Mouse (Mus musculus): ENCODE data around the gene Mtss1l. TPM values are rescaled to one million over a fixed set of nuclear protein-coding genes. Genes with fewer than 3 reads are reported as not detected.
A peak's percentile ranks its signal among the peaks of the same experiment; 100 is the strongest.

Gene Mtss1l
- polyA plus RNA-seq, 1 experiment: 202 TPM

DNA sequence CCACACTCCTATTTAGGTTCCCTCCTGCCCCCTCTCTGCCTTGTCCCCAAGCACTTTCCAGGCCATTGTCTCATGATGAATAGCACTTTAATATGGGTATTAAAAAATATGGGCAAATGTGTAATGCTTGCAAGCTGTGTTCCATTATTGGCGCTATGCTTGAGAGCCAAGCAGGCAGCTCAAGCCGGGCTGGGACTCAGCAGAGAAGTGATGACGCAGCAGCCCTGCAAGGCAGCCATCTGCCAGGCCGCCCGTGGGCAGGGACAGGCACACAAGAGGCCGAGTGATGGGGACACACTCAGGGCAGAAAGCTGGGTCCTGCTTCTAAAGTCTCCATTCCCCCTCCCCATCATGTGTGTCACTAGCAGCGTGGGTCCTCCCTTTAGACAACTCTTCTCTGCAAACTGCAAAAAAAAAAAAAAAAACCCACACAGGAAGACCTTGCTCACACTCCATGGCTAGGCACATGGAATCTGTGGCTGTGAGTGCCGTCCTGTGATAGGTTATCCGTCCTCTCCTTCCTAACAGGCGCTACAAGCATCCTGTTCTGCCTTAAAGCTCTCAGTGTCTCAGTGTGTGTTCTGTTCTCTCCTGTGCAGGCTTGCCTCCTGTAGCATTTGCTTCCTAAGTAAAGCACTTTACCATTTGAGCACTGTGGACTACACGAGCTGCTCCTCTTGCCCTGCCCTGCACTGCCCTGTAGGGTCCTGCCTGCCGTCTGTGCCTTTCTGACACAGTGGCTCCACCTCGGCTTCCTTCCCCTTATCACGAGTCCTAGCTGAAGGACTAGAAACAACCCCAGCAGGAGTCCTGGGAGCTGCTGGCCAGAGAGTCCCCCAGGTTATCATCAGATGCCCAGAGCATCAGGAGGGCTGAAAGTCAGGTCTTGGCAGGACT lies 15.6 kb upstream of the Mtss1l start:
- peak in 1 of 2 experiments; percentile 61 for DNase-seq (ENCODE audit: extremely low spot score in 1 of 2, low spot score in 1 of 2)

DNA sequence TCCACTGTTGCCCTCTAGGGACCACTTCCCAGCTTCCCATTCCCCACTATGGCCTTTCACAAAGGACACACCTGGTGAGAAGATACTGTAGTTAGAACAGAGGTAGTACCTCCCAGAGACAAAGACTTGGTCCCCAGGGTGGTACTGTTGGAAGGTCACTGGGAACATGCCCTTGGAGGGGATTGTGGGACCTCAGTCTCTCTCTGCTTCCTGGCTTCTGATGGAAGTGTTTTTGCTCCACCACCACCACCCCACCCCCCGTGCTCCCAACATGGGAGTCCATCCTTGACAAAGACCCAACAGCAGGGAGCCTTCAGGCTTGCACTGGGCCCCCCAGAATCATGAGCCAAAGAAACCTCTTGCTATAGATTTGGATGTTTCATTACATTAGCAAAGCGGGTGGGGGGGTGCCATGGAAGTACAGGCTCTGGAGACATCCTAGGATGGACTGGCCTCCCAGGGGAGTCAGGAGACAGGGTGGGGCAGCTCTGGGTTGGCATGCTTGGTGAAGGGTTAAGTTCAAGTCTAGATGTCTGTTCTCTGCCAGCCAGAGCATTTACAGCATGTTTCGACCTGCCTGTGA lies 14.9 kb upstream of the Mtss1l start:
- DNase-seq (ENCODE audit: extremely low spot score in 1 of 2, low spot score in 1 of 2): no peak

DNA sequence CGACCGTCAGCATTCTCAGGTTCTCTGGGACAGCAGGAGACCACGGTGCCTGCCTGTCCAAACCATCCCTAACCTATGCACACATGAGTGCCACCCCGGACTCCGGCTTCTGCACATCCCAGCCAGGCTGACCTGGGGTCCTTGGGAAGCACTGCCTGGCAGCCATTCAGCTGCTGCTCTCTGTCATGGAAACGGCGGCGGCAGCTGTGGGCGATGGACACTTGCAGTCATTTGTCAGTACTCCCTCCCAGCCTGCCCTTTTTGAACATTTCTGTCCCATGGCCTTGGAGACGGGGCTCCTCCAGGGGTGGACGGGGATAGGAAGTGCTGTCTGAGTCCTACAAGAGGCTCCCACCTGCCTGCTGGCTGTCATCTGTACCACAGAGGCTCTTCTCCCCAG lies 12.8 kb upstream of the Mtss1l start:
- no peak for DNase-seq (ENCODE audit: extremely low spot score in 1 of 2, low spot score in 1 of 2)

DNA sequence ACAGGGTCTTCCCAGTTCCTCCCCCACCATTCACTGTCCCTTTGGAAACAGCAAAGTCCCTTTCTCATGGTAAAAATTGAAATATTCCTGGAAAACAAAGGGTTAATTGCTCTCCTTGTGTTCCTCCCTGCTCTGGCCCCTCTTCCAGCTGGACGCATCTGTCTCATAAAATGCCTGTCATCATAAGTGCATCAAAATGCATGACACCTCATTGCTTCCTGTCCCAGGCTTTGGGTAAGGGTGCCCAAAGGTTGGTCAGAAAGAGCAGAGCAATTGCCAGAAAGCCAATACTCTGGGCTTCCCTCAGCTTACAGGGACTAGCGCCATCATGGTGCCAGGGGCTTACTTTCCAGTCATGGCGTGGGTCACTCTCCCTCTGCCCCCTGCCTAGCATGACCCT lies 10.7 kb upstream of the Mtss1l start:
- no peak for DNase-seq (ENCODE audit: extremely low spot score in 1 of 2, low spot score in 1 of 2)

DNA sequence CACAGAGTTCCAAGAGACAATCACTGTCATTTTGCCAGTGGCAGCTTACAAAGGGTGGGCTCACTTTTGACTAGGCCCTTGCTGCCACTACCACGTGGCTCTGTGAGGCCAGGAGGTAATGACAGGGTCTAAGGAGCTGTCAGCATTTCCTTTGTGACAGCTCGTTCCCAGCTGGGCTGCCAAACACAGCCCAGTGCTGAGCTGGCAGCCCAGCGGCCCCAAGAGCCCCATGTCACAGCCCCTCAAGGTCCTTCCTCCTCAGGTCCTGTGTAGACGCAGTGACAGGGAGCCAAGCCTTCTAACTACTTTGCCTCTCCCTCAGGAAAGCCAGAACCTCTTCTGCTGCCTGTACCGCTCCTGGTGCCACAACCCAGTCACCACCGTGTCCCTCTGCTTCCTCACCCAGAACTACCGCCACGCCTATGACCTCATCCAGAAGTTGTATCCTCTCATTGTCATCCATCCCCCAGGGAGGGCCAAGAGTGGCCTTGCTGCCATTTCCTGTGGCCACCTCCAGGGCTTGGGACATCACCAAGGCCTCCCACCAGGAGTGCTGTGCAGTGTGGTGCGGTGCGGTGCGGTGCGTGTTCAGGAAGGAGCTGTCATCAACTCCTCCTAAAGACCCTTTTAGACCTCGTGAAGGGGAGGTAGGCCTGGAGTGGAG lies 9.9 kb upstream of the Mtss1l start:
- no peak for DNase-seq (ENCODE audit: extremely low spot score in 1 of 2, low spot score in 1 of 2)

DNA sequence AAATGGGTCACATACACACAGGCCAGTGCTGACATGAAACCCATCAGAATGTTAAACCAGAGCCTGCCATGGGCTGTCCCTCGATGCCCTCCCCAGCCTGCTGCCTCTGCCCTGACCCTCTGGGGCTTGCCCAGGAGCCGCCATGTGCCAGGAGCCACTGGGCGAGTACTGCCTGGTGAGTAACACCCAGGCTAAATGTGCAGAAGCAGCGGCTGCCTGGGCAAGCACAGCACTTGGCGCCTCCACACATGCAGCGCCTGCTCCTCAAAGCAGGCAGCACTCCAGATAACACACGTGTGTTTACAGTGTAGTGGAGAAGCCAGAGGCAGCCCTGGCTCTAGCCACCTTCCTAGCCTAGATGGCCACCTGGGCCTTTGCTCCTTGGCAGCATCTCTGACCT lies 8.2 kb upstream of the Mtss1l start:
- DNase-seq (ENCODE audit: extremely low spot score in 1 of 2, low spot score in 1 of 2): peak in 1 of 2 experiments; percentile 58

DNA sequence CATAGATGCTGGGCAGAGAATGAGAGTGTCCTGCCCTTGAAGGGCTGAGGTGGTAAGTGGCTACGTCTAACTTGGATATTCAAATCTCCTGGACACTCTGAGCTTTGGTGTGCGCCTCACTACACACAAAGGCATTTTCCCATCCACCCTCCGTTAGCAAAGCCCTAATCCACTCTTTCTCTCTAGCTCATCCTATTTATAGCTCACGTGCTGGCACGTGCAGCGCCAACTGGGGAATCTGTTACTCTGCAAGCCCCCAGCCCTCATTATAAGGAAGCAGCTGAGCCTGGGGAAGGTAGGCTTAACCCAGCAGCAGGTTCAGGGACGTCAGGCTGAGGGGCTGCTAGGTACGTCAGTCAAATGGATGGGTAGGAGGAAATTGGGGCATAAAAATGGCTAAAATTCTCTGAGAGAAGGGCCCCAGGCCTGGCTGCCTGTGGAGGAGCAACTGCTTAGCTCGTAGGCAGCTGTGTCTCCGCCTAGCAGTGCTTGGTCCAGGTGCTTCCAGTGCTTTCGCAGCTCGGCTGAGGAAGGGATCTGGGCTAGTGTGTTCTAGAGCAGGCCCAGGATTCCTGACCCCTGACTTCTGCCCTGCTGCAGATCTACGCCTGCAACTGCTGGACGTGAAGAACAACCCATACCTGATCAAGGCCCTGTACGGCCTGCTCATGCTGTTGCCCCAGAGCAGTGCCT lies 6.3 kb upstream of the Mtss1l start:
- DNase-seq (ENCODE audit: extremely low spot score in 1 of 2, low spot score in 1 of 2): no peak

DNA sequence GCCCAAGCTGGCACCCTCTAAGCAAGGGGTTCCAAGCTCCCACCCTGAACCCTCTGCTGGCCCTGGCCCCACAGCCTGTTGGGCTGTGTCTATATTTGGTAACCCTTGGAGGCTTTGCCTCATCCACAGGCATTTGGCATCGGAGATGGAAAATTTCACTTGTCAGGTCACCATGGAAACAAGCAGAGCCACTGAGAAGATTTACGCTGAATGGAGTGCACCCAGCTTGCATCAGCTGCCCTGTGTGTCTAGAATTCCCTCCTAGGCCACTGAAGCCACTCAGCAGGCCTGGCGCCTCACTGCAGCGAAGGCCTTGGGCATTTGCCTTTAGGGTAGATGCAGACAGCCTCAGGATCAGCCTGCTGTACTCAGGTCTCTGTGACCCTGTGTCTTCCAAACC lies 5.2 kb upstream of the Mtss1l start:
- peak; percentile 85 to 88 for DNase-seq (ENCODE audit: extremely low spot score in 1 of 2, low spot score in 1 of 2)

DNA sequence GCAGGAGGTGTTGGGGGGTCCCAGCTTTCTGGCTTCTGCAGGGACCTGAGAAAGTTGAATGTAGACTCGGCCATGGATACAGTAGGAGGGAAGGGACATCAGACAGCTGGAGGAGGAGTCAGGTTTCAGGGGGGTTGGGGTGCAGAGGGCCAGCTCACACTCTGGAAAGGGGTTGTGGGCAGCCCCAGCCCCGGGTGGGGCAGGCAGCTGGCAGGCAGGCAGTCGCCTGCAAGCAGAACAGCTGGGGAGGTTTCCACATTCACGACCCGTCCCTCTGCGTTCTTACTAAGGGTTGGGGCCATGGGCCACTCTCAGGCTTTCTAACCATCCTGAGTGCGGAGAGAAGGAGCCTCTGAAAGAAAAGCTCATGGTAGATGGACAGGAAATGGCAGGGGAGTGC lies 4.1 kb upstream of the Mtss1l start:
- DNase-seq (ENCODE audit: extremely low spot score in 1 of 2, low spot score in 1 of 2): no peak

DNA sequence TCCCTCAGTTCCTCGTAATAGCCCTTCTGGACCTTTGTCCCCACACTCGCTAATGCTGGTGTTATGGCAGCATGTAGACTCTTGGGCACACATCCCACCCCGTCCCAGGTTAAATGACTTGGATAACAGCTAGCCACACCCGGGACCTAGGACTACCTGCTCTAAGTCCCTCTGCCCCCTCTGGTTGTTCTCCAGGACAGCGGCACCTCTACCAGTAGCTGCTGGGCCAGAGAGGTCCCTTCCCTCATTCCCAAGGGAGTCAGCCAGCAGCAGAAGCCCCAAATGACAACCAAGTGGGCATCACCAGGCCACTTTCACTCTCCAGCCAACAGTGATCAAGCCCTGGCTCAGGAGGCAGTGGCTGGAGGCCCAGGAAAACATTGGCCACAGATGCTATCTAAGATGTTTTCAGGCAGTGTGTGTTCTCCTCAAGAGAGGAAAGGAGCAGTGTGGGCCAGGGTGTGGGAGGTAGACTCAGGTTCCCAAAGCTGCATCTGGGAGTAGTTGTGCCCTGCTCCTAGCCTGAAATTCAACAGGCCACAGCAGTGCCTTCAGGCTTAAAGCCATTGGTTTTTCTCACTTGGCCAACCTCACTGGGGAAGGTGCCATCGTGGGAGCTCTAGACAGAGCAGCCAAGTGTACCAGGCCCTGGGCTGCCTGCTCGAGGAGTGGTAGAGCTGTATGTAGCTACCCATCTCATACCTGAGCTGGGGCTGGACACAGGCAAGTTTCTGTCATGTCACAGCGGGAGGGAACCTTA lies 2.9 kb upstream of the Mtss1l start:
- no peak for DNase-seq (ENCODE audit: extremely low spot score in 1 of 2, low spot score in 1 of 2)

DNA sequence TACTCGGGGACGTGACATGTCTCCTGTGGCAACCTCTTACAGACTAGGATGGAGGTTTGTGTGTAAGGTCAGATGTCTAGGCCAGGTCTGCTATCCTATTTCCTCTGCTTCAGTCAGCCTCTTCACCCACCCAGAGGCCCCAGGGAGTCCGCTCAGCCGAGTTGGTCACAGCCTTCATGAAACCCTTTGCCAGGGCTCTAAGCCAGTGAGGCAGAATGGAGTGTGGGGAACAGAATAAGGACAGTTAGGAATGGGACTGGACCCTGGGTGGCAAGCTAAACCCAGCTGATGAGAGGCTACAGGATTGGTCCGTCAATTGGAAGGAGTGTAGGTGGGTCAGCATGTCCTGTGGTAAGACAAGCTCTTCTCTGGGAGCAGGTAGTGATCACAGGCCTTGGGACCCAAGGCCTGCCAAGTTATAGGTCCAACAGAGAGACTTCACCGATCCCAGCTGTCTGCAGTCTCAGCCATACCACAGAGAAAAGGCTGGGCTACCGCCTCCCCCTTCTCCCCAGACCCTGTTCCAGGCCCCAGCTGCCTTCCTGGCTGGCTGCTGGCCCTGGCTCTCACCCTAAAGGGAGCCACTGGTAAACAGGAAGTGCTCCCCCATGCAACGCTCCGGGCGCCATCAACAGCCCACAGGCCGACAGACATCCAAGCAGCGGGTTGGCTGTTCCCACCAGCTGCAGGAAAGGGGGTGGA lies 2.2 kb upstream of the Mtss1l start:
- DNase-seq (ENCODE audit: extremely low spot score in 1 of 2, low spot score in 1 of 2): peak in 1 of 2 experiments; percentile 53

DNA sequence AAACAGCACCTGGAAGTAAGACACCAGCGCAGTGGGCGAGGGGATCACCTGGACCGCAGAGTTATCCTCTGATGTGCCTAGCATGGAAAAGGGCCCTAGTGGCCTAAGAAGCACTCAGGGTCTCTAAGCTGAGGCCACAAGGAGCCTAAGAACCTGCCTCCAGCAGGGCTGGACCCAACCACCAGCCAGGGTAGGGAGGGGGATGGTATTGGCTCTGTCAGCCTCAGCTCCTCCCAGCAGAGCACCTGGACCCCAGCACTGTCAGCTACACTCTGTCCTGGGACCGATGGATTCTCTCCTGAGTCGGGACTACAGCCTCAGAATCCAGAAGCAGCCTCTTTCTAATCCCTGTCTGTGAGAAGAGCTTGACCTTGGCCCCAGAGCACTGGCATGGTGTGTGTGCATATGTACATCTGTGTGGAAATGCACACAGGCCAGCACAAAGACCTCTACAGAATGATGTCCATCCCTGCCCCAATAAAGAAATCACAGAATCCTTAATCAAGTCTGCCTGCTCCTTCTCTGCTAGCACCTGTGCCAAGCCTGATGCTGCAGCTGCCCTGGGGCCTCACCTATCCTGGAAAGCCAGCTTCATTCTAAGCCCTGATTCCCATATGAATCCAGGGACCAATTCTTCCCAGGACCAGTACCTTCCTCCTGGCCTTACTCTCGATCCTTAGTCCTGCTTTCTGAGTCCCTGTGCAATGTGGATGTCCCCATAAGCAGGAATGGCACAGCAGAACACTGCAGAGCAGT lies 1.2 kb upstream of the Mtss1l start:
- DNase-seq (ENCODE audit: extremely low spot score in 1 of 2, low spot score in 1 of 2): no peak

DNA sequence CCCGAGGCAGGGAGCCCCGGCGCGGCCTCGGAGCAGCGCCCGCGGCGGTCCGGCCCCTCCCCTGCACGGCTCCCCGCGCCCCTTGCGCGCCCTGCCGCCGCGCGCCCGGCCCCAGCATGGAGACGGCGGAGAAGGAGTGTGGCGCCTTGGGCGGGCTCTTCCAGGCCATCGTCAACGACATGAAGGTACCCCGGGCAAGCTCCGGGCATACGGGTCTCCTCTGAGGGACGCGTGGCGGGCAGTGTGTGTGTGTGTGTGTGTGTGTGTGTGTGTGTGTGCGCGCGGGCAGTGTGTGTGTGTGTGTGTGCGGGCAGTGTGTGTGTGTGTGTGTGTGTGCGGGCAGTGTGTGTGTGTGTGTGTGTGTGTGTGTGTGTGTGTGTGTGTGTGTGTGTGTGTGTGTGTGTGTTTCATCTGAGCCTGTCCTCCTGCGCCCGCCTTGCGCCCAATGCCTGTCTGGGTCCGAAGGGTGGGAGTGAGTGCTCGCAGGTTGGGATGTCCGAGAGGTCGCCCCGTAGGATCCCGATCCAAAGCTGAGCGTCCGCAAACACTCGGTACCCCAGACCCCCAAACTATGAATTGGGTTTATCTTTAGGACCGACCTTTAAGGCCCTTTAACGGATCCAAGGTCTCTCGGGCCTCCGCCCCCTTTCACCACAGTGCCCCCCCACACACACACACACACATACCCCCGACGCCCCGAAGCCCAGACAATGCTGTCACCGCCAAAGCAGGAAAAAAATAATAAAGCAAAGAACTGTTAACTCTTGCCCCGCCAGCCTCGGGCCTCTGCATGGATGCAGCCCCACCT lies 534 bp downstream of the Mtss1l start:
- DNase-seq (ENCODE audit: extremely low spot score in 1 of 2, low spot score in 1 of 2): no peak

DNA sequence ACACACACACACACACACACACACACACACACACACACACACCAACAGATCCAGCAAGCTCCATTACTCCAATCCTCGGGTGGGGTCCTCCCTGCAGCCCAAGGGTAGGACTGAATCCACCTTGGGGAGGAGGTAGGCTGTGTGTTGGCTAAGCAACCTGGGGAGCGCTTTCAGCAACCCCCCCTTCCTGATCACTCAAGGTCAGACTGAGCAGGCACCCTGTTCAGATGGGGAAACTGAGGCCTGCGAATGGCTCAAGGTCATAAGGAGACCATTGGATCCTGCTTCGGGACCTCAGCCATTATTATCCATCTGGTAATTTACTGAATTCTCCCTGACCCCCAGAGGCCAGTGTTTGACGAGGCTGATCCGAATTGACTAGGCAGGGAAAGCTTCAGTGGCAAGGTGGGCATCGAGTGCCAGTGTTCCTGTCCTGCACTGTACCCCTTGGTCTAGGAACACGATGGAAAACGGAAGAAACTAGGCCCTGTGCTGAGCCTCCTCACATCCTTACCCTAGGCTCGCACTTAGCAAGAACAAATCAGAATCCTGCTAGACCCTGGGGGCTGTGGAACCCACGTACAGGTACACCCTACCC lies 1.2 kb downstream of the Mtss1l start:
- DNase-seq (ENCODE audit: extremely low spot score in 1 of 2, low spot score in 1 of 2): no peak

DNA sequence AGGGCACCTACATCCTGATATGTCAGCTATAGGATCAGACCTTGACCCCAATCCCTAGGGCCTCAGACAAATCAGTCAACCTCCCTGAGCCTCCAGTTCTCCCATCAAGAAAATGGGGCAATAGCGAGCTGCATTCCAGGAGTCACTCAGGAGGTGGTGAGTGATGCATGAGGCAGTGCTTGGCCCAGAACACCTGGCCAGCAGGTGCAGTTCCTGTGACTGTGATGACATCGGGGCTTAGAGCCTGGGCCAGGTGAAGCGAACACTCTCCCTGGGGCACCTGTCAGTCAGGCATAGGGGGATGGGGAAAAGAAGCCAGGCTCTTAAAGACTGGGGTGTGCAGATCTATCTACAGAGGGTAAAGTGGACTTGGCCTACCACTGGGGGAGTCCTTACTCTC lies 3.2 kb downstream of the Mtss1l start:
- no peak for DNase-seq (ENCODE audit: extremely low spot score in 1 of 2, low spot score in 1 of 2)

DNA sequence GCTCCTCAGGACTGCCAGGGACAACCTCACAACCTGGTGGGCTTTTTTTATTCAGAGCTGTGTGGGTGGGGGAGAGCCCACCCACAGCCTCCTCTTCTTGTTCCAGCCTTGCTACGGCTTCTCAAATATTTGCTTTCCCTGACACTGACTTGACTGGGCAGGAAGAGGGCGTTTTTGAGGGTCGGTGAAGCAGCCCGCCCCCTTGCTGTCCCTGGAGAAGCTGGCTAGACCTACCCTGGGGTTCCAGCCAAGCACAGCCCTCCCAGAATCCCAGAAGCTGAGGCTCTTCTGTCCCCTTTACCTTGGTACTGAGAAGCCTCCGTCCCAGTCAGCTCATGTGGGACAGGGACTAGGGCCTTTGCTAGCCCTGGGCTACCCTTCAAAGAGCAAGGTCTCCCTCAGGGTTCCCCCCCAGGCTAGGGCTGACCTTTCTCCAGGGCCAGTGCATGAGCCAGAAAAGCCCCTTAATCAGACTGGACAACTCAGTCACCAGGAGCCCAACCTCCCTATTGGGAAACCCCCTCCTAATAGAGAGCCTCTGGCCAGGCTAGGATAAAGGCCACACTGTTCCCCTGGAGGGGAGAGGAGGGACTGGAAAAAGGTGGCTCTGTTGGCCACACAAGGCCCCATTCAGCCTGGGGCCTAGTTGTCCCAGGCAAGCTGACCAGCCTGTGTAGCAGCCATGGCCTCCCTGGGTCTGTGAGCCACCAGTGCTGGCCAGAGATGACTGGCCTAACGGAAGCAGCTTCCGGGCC lies 4.0 kb downstream of the Mtss1l start:
- peak; percentile 61 to 71 for DNase-seq (ENCODE audit: extremely low spot score in 1 of 2, low spot score in 1 of 2)

DNA sequence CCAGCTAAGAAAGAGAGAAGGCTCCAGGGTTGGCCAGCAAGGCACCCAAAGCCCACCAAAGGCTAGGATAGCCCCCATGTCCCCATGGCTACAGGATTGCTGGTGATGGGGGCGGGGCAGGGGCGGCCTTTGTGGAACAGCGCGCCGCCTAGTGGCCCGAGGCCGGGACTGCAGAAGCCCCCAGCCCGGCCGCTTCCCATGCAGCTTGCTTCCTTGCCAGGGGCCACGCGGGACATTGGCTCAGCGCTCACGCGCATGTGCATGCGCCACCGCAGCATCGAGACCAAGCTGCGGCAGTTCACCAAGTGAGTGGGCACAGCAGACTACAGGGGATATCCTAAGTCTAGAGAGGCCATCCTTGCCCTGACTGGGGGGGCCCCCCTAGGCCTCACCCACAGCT lies 5.6 kb downstream of the Mtss1l start:
- peak in 1 of 2 experiments; percentile 67 for DNase-seq (ENCODE audit: extremely low spot score in 1 of 2, low spot score in 1 of 2)

Measured in frontal cortex, adult 2 months (tissue).